Mouse (Mus musculus): ENCODE data around the gene Tex44.

GRCm38 (mm10) chr1:86448272-86448671 is 22.1 kb downstream of the Tex44 start:
- TF ChIP-seq CTCF (IDR thresholded peaks at IDR 0.05; ENCODE audit: borderline replicate concordance, control insufficient read depth, extremely low read depth, insufficient read depth, low read length, poor library complexity), result no peak
- TF ChIP-seq POLR2A (IDR thresholded peaks at IDR 0.05; ENCODE audit: control insufficient read depth, extremely low read depth, insufficient read depth, low read length, poor library complexity), result no peak

All from thymus, adult 2 months (tissue).